Mouse (Mus musculus): ENCODE measurements around the gene Gm20878. TPM values are rescaled to one million over a fixed set of nuclear protein-coding genes. Genes with fewer than 3 reads are reported as not detected.

Gene Gm20878
- total RNA-seq (2023; ENCODE audit: inconsistent age): 1.4 to 8.2 TPM (median 1.9 TPM) in 4 replicates

DNA sequence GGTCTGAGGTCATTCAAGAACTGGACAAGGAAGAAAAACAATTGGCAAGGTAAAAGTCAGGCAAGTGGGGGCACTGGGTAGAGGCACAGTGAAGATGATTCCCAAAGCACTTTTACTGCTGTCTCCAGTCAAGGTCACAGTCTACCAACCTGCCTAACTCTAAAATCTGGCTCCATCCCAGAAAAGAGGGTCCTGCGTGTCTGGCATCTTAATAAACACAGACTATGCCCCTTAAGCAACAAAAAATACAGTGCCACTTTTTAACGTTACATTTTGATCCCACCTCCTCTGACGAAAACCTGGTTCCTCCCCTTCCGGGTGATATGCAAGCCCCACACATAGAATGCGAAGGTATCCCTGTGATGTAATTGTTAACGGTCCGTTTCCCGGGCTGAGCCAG lies at the start of gene Gm20878:
Gm20878 (plus strand) TSS at position 301 of the 400 bp plus-strand sequence.

GRCm38 (mm10) chr4:41903310-41903709 lies 38.1 kb upstream of the Gm20878 start, which contains the start of gene Gm21541:
TSS of gene Gm21541 (plus strand) at chr4:41903610.

DNA sequence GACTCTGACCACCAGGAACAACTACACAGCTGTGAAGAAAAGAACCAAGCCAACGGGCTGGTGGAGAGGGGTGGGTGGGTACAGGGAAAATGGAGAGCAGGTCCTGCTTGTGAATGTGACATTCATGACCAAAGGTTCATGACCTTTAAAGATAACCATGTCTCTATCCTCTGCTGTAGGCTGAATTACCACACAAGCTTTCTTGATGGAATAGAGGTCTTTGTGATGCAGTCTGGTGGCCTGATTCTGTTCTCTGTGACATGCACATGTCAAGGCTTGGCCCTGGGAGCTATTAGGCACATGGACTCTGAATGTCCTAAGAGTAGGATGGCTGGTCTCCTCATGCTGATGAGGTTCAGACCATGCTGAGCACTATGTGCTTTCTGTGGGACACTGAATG lies 24.4 kb downstream of the Gm20878 start, which contains the start of gene Fam205a4:
Fam205a4 (plus strand) TSS at position 301 of the 400 bp plus-strand sequence.

Other genes starting within 250 kb of the Gm20878 start
- gene Cntfr, start 244.5 kb upstream of the Gm20878 start, total RNA-seq (2023; ENCODE audit: inconsistent age): not detected in 4 replicates
- 13.9 to 18.6 TPM (median 15.3 TPM) in 4 replicates for gene Il11ra1, start 241.6 kb upstream of the Gm20878 start, total RNA-seq (2023; ENCODE audit: inconsistent age)
- gene Rpp25l, start 228.0 kb upstream of the Gm20878 start, total RNA-seq (2023; ENCODE audit: inconsistent age): 30.3 to 35.1 TPM (median 34.0 TPM) in 4 replicates
- gene Dctn3, start 218.4 kb upstream of the Gm20878 start, total RNA-seq (2023; ENCODE audit: inconsistent age): 50.6 to 69.0 TPM (median 61.6 TPM) in 4 replicates
- not detected in 4 replicates for gene Arid3c, start 210.4 kb upstream of the Gm20878 start, total RNA-seq (2023; ENCODE audit: inconsistent age)
- gene Galt, start 186.3 kb upstream of the Gm20878 start, total RNA-seq (2023; ENCODE audit: inconsistent age): 52.6 to 62.3 TPM (median 55.4 TPM) in 4 replicates
- 16.1 to 19.6 TPM (median 18.2 TPM) in 4 replicates for gene Sigmar1, start 185.4 kb upstream of the Gm20878 start, total RNA-seq (2023; ENCODE audit: inconsistent age)
- gene Ccl27a, start 167.3 kb upstream of the Gm20878 start, total RNA-seq (2023; ENCODE audit: inconsistent age): 8.4 to 14.2 TPM (median 11.9 TPM) in 4 replicates
- gene Gm21541, start 38.0 kb upstream of the Gm20878 start, total RNA-seq (2023; ENCODE audit: inconsistent age): not detected in 4 replicates
- not detected in 4 replicates for gene Fam205a4, start 24.5 kb downstream of the Gm20878 start, total RNA-seq (2023; ENCODE audit: inconsistent age)
- not detected in 4 replicates for gene Gm21093, start 93.2 kb downstream of the Gm20878 start, total RNA-seq (2023; ENCODE audit: inconsistent age)
- not detected in 4 replicates for gene Gm3893, start 149.6 kb downstream of the Gm20878 start, total RNA-seq (2023; ENCODE audit: inconsistent age)
- gene Gm13304, start 173.2 kb downstream of the Gm20878 start, total RNA-seq (2023; ENCODE audit: inconsistent age): not detected in 4 replicates
- not detected in 4 replicates for gene Gm13306, start 211.9 kb downstream of the Gm20878 start, total RNA-seq (2023; ENCODE audit: inconsistent age)
- gene Gm13305, start 227.0 kb downstream of the Gm20878 start, total RNA-seq (2023; ENCODE audit: inconsistent age): not detected in 4 replicates